Mouse (Mus musculus) spleen, postnatal 4 days (tissue): ENCODE results near the gene Noxa1.
A peak's percentile ranks its signal among the peaks of the same experiment; 100 is the strongest.

Source experiments
- DNase-seq, 2 experiments: peaks; one replicate each; pipeline ENCODE4 v3.0.0; 2022; ENCODE audit warnings: low spot score in 2 of 2

Gene Noxa1

GRCm38 (mm10) chr2:25095109-25095850, at the start of gene Noxa1:
Gene Noxa1, minus strand, starts transcription at chr2:25095149.
- no peak for DNase-seq

- no peak for DNase-seq
Observed at GRCm38 (mm10) chr2:25141921-25142320, 47.0 kb upstream of the Noxa1 start.

GRCm38 (mm10) chr2:25141185-25141584, 46.2 kb upstream of the Noxa1 start:
- DNase-seq, result no peak

DNA sequence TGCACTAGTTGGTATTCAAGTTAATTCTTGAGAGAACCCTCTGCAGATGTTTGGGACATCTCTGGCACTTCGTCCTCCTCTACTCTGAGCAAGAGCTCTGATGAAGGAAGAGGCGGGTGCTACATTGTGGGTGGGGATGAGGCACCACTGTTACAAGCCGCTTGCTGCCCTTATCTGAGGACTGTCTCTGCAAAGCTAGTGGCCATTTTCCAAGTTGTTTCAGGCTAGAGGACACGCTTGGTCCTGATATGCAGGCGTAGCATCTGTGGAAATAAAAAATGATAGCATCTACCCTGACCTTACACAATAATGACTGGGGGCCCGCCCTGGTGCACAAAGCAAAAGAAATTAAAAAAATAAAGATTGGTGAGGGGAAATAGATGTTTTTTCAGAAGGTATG, 42.9 kb upstream of the Noxa1 start:
- no peak for DNase-seq

- DNase-seq, result no peak
Observed at GRCm38 (mm10) chr2:25131601-25132000, 36.7 kb upstream of the Noxa1 start.

DNA sequence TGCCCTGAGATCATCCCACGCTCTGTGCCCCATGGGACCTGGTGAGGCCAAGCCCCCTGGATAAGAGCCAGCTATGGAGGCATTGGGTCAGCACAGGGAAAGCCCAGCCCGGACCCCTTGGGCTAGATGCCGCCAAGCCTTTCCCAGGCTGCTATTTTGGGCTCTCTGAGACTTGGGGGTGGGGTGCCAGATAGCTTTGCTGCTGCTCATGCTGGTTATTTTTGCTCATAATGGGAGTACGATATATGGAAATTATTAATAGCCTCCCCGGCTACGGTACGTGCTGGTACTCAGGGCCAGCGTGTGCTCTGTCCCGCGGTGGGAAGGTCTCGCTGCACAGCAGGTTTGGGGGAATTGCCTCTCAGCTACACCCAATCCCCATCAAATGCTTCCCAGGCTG, 33.1 kb upstream of the Noxa1 start:
- DNase-seq, result no peak

DNA sequence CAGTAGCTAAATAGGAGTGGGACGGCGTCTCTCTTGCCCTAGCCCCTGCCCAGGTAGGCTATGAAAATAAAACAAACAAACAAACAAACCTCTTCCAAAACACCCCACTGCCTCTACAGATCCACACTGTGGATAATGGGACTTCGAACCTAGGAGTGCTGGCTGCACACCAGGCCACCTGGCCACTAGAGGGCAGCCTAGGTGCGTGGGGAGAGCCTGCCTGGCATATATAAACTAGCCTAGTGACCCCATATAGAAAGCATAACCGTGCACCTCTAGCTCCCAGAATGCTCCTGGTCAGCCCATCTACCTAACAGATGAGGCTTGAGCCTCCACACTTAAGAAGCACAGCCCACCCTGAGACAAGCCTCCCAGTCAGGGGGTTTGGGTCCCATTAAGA, 32.3 kb upstream of the Noxa1 start:
- peak; percentile 76 to 93 for DNase-seq

- DNase-seq, result peak in 1 of 2 experiments; percentile 55
Observed at GRCm38 (mm10) chr2:25126011-25127010, 31.4 kb upstream of the Noxa1 start.

- no peak for DNase-seq
Observed at GRCm38 (mm10) chr2:25125146-25125545, 30.2 kb upstream of the Noxa1 start.

- DNase-seq, result no peak
Observed at GRCm38 (mm10) chr2:25124411-25124810, 29.5 kb upstream of the Noxa1 start.

GRCm38 (mm10) chr2:25123527-25123926, 28.6 kb upstream of the Noxa1 start:
- DNase-seq, result no peak

DNA sequence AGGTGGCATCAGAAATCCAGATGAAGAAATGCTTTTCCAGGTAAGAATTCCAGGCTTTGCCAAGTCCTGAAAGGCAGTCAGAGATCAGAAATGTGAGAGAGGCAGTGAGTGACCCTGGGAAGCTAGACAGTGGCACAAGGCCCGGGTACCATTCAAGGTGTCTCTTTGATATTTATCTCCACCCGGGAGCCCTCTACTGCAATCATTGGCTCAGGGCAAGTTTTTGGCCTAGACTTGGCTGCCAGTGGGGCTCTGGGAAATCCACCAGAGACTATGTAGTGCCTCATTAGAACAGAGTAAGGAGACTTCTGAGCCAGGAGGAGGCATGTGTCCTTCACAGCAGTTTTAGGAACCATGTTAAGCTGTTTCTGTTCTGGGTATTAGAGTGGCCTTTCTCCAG, 27.7 kb upstream of the Noxa1 start:
- DNase-seq, result no peak

- no peak for DNase-seq
Observed at GRCm38 (mm10) chr2:25120963-25121362, 26.0 kb upstream of the Noxa1 start.

- no peak for DNase-seq
Observed at GRCm38 (mm10) chr2:25115442-25115841, 20.5 kb upstream of the Noxa1 start.

- DNase-seq, result no peak
Observed at GRCm38 (mm10) chr2:25114308-25114707, 19.4 kb upstream of the Noxa1 start.

DNA sequence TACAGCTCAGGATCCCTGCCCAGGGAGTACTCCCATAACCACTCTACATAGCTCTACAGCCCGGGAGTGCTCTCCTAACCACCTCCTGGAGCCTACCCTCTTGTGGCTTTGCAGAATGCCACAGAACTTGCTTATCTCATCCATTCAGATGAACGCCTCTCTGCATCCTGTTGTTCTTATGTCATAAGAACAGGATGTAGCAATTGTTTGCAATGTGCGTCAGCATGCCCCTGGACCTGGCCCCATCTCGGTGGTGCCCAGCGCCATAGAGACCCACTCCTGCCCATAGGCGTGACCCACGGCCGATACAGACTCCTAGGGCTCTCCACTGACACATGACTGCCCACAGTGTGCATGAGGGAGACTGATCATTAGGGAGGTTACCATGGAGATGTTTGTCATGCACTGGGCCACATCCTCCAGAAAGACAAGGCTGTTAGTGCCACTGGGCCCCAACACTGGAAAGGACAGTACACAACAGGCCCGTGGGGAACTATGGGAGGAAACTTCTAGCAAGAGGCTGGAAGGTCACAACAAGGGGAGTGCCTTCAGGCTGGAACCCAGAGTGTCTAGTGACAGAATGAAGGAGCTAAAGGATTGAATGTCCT, 16.3 kb upstream of the Noxa1 start:
- DNase-seq, result no peak

GRCm38 (mm10) chr2:25110505-25111183, 15.7 kb upstream of the Noxa1 start:
- DNase-seq, result no peak

- DNase-seq, result no peak
Observed at GRCm38 (mm10) chr2:25109487-25109886, 14.5 kb upstream of the Noxa1 start.

- no peak for DNase-seq
Observed at GRCm38 (mm10) chr2:25106045-25106444, 11.1 kb upstream of the Noxa1 start.

- DNase-seq, result no peak
Observed at GRCm38 (mm10) chr2:25104122-25104521, 9.2 kb upstream of the Noxa1 start.

- no peak for DNase-seq
Observed at GRCm38 (mm10) chr2:25099703-25100102, 4.8 kb upstream of the Noxa1 start.

DNA sequence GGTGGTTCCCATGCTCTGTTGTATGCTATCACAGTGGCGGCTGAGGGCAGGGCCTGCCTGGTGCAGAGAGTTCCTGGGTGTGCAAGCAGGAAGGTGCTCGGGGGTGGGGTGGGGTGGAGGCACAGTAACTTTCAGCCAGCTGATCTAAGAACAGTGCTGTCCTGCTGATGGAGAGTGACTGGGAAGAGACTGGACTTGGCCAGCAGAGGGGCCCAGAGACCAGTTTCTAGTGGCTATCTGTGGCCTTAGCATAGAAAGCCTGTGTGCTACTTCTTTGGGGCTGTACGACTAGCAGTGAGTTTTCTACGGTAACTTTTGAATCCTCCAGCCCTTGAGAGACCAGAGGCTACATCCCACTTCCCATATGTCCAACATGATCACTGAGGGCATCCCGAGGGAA, 4.0 kb upstream of the Noxa1 start:
- no peak for DNase-seq
